Mouse (Mus musculus): ENCODE measurements around the gene Cfap77. TPM values are rescaled to one million over a fixed set of nuclear protein-coding genes. Genes with fewer than 3 reads are reported as not detected.

Cfap77 gene
- polyA plus RNA-seq, 1 experiment from 2014 or later, result 0.25 TPM

DNA sequence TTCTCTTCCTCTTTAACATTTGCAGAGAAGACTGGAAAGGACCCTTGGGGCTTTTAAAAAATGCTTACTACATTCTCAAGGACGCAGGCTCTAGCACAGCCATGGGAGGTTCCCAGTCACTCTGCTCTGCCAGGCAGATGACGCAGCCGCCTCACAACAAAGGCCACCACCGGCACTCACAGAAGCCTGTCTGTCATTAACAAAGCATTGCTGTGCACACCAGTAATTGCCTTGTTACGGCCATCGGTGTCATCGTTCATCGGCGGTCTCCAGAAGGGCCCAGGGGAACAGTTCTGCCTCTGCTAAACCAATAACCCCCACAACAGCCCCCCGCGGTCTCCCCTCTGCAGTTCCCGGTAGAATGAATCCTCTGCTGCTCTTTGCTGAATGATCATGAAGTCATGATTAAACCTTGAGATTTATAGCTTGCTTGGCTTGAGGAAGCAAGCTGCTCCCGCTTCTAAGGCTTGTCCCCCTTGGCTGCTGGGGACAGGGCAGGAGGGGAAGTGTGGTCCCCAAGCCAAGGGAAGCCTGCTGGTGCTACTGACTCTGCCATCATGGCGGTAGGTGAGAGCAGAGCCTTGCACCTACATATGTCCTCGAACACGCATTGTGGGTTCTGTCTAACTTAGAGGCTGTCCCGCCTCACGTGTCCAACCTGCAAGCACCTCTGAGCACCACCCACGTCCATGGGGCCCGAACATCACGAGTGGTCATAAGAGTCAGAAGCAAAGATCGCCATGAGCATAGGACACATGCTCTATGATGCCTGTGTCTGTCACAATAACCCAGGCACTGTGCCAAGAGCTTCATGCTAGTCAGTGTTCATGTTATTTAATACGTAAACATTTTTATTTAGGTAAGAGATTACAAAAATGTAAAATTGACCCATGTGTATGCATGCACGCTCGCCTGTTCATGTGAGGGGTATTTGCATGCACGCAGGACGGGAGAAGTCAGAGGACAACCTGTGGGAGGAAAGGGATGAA, 38.0 kb downstream of the Cfap77 start:
- ATAC-seq, result peak; percentile 79; the same call in 1 of the 2 replicates
- Histone ChIP-seq H3K4me1 (peaks cover 17% of the 10 kb centered on the region), H3K9ac (no peak overlapping the region), H3K9me3 (replicated peaks) (no peaks in the 10 kb centered on the region), H3K4me2 (peak overlapping the region; percentile 38), H3K36me3 (ENCODE audit: poor library complexity, severe bottlenecking) (no peaks in the 10 kb centered on the region), H3K27ac (0 out of 2 replicates have a peak overlapping the region, but pooled peaks have one; percentile 32), H3K27me3 (peaks cover 80% of the 10 kb centered on the region), H3K4me3 (no peak overlapping the region)
- 49% methylated on average over 27 of the region's 27 CpGs for WGBS

DNA sequence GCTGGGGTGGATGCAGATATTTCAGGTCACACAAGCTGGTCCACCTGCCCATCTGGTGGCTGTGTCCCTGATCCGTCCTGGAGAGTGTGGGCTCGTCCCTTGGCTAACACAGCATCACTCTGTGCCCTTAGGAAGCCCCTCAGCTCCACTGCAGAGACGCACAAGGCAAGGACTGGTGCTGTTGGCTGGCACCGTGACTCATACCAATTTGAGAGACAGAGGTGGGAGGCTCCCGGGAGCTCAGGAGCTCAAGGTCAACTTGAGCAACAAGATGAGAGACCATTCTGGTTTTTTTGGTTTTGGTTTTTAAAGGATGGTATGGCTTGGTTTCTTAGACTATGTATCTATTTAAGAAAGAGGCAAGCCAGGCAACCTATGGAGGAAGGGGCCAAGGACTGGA, 42.3 kb downstream of the Cfap77 start:
- Histone ChIP-seq H3K9ac (no peak overlapping the region), H3K4me3 (no peak overlapping the region), H3K4me1 (peaks cover 20% of the 10 kb centered on the region), H3K27ac (no peak overlapping the region), H3K9me3 (replicated peaks) (no peaks in the 10 kb centered on the region), H3K4me2 (no peak overlapping the region), H3K36me3 (ENCODE audit: poor library complexity, severe bottlenecking) (no peaks in the 10 kb centered on the region), H3K27me3 (peaks cover 86% of the 10 kb centered on the region)
- WGBS, result 65% methylated on average over 5 of the region's 5 CpGs
- no peak for ATAC-seq

DNA sequence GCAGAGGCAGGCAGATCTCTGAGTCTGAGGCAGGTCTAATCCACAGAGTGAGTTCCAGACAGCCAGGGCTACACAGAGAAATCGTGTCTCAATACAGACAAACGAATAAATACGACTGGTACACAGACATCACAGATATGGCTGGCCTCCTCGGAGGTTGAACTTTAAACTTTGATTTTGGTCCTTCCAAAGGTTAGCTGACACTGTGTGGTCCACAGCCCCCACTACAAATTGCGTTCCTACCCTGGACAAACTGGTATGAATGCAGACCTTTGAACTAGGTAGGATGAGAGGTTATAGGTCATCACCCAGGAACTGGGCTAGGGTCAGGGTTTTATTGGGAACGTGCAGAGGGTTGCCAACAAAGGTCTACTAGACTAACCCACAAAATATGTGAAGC, 47.2 kb downstream of the Cfap77 start:
- no peak overlapping the region for H3K4me2 ChIP-seq
- H3K36me3 ChIP-seq (ENCODE audit: poor library complexity, severe bottlenecking), result no peaks in the 10 kb centered on the region
- no peak overlapping the region for H3K9ac ChIP-seq
- H3K27ac ChIP-seq, result no peak overlapping the region
- peaks cover 97% of the 10 kb centered on the region for H3K27me3 ChIP-seq
- WGBS, result 89% methylated on average over 6 of the region's 6 CpGs
- H3K9me3 ChIP-seq (replicated peaks), result no peaks in the 10 kb centered on the region
- H3K4me1 ChIP-seq, result peaks cover 47% of the 10 kb centered on the region
- no peak overlapping the region for H3K4me3 ChIP-seq
- ATAC-seq, result no peak

- no peaks in the 10 kb centered on the region for H3K36me3 ChIP-seq (ENCODE audit: poor library complexity, severe bottlenecking)
- no peak overlapping the region for H3K9ac ChIP-seq
- no peaks in the 10 kb centered on the region for H3K9me3 ChIP-seq (replicated peaks)
- no peak overlapping the region for H3K4me3 ChIP-seq
- peaks cover 38% of the 10 kb centered on the region for H3K4me1 ChIP-seq
- peak overlapping the region; percentile 12 for H3K4me2 ChIP-seq
- WGBS, result 11% methylated on average over 13 of the region's 13 CpGs
- ATAC-seq, result peak; percentile 67; the same call in 1 of the 2 replicates
- no peak overlapping the region for H3K27ac ChIP-seq
- peaks cover 97% of the 10 kb centered on the region for H3K27me3 ChIP-seq
Observed at GRCm38 (mm10) chr2:29006455-29007034, 48.3 kb downstream of the Cfap77 start.

DNA sequence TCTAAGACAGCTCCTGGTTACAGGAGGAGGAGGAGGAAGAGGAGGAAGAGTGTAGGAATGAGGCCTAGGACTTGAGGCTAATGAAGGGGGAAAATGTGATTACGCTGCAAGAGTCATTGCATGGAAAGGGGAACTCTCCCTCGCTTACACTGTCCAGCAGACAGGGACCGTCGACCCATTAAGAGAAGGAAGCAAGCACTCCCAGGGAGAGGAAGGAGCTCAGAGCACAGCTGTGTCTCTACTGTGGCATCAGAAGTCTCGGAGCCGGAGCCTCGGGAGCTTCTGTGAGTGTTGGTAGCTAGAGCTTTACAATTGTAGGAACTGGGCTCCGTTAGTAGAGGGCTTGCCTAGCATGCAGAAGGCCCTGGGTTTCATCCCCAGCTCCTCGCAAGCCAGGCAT, 50.8 kb downstream of the Cfap77 start:
- H3K4me1 ChIP-seq, result peaks cover 38% of the 10 kb centered on the region
- no peaks in the 10 kb centered on the region for H3K36me3 ChIP-seq (ENCODE audit: poor library complexity, severe bottlenecking)
- no peak overlapping the region for H3K9ac ChIP-seq
- no peak overlapping the region for H3K4me2 ChIP-seq
- ATAC-seq, result no peak
- H3K27ac ChIP-seq, result no peak overlapping the region
- H3K9me3 ChIP-seq (replicated peaks), result no peaks in the 10 kb centered on the region
- H3K27me3 ChIP-seq, result peaks cover 97% of the 10 kb centered on the region
- no peak overlapping the region for H3K4me3 ChIP-seq
- 47% methylated on average over 9 of the region's 9 CpGs for WGBS

- H3K9me3 ChIP-seq (replicated peaks), result peaks cover 3% of the 10 kb centered on the region; the same call in 1 of the 2 replicates
- WGBS, result 78% methylated on average over 5 of the region's 5 CpGs
- peaks cover 26% of the 10 kb centered on the region for H3K4me1 ChIP-seq
- no peak for ATAC-seq
- no peak overlapping the region for H3K4me3 ChIP-seq
- no peak overlapping the region for H3K9ac ChIP-seq
- H3K27ac ChIP-seq, result no peak overlapping the region
- H3K36me3 ChIP-seq (ENCODE audit: poor library complexity, severe bottlenecking), result no peaks in the 10 kb centered on the region
- peaks cover 87% of the 10 kb centered on the region for H3K27me3 ChIP-seq
- no peak overlapping the region for H3K4me2 ChIP-seq
Observed at GRCm38 (mm10) chr2:28998246-28998645, 56.6 kb downstream of the Cfap77 start.

DNA sequence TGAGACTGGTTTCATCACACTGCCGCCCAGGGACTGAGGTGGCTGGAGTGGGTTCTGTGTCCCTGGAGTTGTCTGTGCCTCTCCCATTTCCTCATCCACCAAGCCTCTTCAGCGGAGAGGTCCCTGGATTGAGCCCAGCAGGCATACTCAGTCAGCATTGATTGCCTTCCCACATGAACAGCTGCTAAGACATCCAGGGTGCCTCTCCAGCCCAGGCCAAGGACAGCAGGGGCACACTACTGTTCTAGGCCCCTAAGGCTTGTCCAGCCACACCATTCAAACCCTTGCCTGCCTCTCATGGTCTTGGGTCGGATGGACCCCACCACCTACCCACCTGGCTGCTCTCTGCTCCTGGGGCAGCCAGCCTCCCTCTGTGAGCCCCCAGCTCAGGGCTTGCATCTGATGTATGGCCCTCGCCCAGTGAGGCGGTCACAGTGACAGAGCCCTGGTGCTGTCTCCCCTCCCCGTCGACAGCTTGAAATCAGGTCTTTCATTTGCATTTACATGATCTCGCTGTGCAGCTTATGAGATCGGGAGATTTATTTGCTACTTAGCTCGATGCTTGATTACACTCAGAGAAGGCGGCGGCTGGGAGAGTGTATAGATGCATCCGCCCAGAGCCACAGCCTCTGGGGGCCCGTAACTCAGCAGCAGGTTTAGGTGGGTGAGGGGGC, 57.6 kb downstream of the Cfap77 start:
- no peak overlapping the region for H3K27ac ChIP-seq
- H3K4me2 ChIP-seq, result no peak overlapping the region; the same call in 1 of the 2 replicates
- no peak overlapping the region for H3K4me3 ChIP-seq
- no peak overlapping the region for H3K9ac ChIP-seq
- ATAC-seq, result no peak
- WGBS, result 33% methylated on average over 14 of the region's 14 CpGs
- H3K36me3 ChIP-seq (ENCODE audit: poor library complexity, severe bottlenecking), result no peaks in the 10 kb centered on the region
- H3K4me1 ChIP-seq, result peaks cover 26% of the 10 kb centered on the region
- peaks cover 3% of the 10 kb centered on the region; the same call in 1 of the 2 replicates for H3K9me3 ChIP-seq (replicated peaks)
- H3K27me3 ChIP-seq, result peaks cover 87% of the 10 kb centered on the region

DNA sequence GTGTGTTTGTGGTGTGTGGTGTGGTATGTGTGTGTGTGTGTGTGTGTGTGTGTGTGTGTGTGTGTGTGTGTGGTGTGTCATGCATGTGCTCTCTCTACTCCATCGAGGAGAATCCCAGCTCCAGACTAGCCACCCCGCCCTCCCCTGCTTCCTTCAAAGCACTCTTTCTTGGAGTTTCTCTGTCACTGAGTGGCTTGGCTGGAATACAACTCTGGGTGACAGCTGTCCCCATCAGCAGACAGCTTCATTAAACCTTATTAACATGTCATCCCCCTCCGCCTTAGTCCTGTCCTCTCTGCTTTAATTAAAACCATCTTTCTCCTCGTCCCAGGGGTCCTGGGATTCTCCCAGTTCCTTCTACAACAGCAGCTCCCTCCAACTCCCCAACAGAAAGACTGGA, 59.4 kb downstream of the Cfap77 start:
- no peak for ATAC-seq
- WGBS, result 31% methylated on average over 4 of the region's 4 CpGs
- Histone ChIP-seq H3K4me3 (no peak overlapping the region), H3K4me1 (peaks cover 26% of the 10 kb centered on the region), H3K36me3 (ENCODE audit: poor library complexity, severe bottlenecking) (no peaks in the 10 kb centered on the region), H3K4me2 (no peak overlapping the region), H3K27ac (no peak overlapping the region), H3K27me3 (peaks cover 85% of the 10 kb centered on the region), H3K9me3 (replicated peaks) (peaks cover 3% of the 10 kb centered on the region; the same call in 1 of the 2 replicates), H3K9ac (no peak overlapping the region)

GRCm38 (mm10) chr2:28994014-28994413, 60.9 kb downstream of the Cfap77 start:
- H3K9me3 ChIP-seq (replicated peaks), result peaks cover 3% of the 10 kb centered on the region; the same call in 1 of the 2 replicates

GRCm38 (mm10) chr2:28988781-28989180, 66.1 kb downstream of the Cfap77 start:
- H3K4me3 ChIP-seq, result no peak overlapping the region
- 95% methylated on average over 3 of the region's 3 CpGs for WGBS
- ATAC-seq, result no peak
- no peaks in the 10 kb centered on the region for H3K9me3 ChIP-seq (replicated peaks)
- H3K36me3 ChIP-seq (ENCODE audit: poor library complexity, severe bottlenecking), result no peaks in the 10 kb centered on the region
- H3K4me1 ChIP-seq, result no peaks in the 10 kb centered on the region
- H3K4me2 ChIP-seq, result no peak overlapping the region
- H3K9ac ChIP-seq, result no peak overlapping the region
- peaks cover 80% of the 10 kb centered on the region for H3K27me3 ChIP-seq
- H3K27ac ChIP-seq, result no peak overlapping the region

More at GRCm38 (mm10) chr2:28994014-28994413, 60.9 kb downstream of the Cfap77 start:
- no peaks in the 10 kb centered on the region for H3K36me3 ChIP-seq (ENCODE audit: poor library complexity, severe bottlenecking)
- no peak overlapping the region for H3K4me2 ChIP-seq
- WGBS, result 74% methylated on average over 12 of the region's 12 CpGs
- H3K27ac ChIP-seq, result no peak overlapping the region
- H3K27me3 ChIP-seq, result peaks cover 83% of the 10 kb centered on the region
- H3K9ac ChIP-seq, result no peak overlapping the region
- H3K4me3 ChIP-seq, result no peak overlapping the region
- peaks cover 26% of the 10 kb centered on the region for H3K4me1 ChIP-seq
- no peak for ATAC-seq

DNA sequence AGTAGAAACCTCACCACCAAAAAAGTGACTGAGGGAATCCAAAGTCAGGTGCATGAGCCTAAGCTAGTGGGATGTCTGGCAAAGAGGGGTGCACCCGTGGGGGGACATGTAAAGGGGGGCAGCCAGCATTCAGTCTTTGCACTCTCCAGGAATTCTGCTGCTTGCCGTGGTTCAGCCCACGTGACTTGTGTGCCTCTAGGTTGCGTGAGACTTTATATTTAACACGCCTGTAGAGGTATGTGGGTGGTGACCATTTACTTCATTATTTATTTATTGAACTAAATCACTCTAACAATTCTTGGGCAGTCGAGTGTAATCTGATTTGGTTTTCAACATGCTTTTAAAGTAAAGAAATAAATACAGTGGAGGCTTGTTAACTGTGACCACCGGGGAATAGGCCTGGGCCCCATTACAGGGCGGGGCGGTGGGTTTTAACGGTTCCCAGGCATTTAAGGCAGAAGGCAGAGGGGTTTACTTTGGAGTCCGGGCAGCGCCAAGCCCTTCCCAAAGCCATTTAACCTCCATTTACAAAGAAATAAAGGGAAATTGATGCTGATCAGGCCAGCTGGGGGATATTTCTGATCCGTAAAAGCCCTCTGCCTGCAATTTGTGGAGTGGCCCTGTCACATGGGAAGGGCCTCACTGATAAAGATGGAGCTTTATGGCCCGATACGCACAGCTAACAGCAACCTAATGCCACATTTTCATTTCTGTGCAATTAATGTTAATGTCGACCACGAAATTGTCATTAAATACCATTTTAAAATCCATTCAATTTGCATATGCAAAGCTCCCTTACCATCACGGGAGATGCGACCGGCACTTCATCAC, 74.6 kb downstream of the Cfap77 start:
- ATAC-seq, result no peak
- peaks cover 80% of the 10 kb centered on the region for H3K27me3 ChIP-seq

More for the DNA sequence above, 74.6 kb downstream of the Cfap77 start:
- WGBS, result 48% methylated on average over 20 of the region's 20 CpGs
- no peak overlapping the region for H3K9ac ChIP-seq
- H3K4me3 ChIP-seq, result no peak overlapping the region
- no peaks in the 10 kb centered on the region for H3K36me3 ChIP-seq (ENCODE audit: poor library complexity, severe bottlenecking)
- no peak overlapping the region for H3K4me2 ChIP-seq
- no peak overlapping the region for H3K27ac ChIP-seq
- no peaks in the 10 kb centered on the region for H3K9me3 ChIP-seq (replicated peaks)
- H3K4me1 ChIP-seq, result peaks cover 14% of the 10 kb centered on the region
